Mouse (Mus musculus): ENCODE data around the gene Tgif2. TPM values are rescaled to one million over a fixed set of nuclear protein-coding genes. Genes with fewer than 3 reads are reported as not detected.
A peak's percentile ranks its signal among the peaks of the same experiment; 100 is the strongest.

Gene Tgif2
- polyA plus RNA-seq, 1 experiment from 2014 or later: 85.1 TPM

DNA sequence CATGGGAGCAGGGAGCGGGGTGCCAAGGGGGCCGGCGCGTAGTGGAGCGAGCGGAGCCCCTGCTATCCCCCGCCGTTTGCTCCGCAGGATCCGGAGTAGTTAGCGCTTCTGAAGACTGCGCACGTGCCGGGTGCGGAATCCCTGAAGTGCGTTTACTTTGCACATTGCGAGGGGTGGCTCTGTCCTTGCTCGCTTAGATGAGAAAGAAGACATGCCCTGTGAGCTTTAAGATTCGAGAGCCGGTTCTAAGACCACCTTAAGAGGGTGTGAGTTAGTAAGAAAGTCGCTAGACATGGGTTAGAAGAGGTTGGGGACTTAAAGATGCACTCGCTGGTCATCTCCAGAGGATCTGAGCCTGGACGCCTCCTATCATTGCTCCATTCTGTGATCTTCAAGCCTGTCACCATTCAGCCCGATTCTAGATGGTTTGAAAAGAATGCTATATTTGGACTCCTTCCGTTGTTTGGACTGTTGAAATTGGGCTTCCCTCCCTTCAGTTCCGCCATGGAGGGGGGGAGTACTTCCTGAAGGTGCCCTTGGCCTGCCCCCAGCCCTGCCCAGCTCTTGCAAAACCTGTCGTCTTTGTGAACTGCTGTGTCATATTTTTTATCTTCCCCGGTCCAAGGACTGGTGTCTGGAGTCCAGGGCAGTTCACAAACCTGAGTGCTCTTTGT lies 23.8 kb downstream of the Tgif2 start:
- H3K4me1 ChIP-seq (ENCODE audit: control insufficient read depth, insufficient read depth, low read length): peaks cover 8% of the 10 kb centered on the region; the same call in 1 of the 2 replicates
- DNase-seq (ENCODE audit: low spot score) (no peak), ATAC-seq (ENCODE audit: insufficient read depth, low FRiP score, low TSS enrichment) (peak; percentile 51; the same call in 1 of the 2 replicates)
- peaks cover 2% of the 10 kb centered on the region for H3K36me3 ChIP-seq (ENCODE audit: control insufficient read depth, insufficient read depth, low read length)
- H3K4me3 ChIP-seq (ENCODE audit: low read depth, low read length): peak overlapping the region; percentile 98
- H3K27ac ChIP-seq (ENCODE audit: low read depth, low read length): peak overlapping the region; percentile 67
- no peaks in the 10 kb centered on the region for H3K9me3 ChIP-seq (ENCODE audit: control insufficient read depth, low read length)
- 4% methylated on average over 28 of the region's 28 CpGs for WGBS
- H3K4me2 ChIP-seq (ENCODE audit: low read depth): peak overlapping the region; percentile 92
- H3K9ac ChIP-seq (ENCODE audit: low read length): peak overlapping the region; percentile 97
- no peaks in the 10 kb centered on the region for H3K27me3 ChIP-seq (ENCODE audit: control insufficient read depth, insufficient read depth, low read length)

DNA sequence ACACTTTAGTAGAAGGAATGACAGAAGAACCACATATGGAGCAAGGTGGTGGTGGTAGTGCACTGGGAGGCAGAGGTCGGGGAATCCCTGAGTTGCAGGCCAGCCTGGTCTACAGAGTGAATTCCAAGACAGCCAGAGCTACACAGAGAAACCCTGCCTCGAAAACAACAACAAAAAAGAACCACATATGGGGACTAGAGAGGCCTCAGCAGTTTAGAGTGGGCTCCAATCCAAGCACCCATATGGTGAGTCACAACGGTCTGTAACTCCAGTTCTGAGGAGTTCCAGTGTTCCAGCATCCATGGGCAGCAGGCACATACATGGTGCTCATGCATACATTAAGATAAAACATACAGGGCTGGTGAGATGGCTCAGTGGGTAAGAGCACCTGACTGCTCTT lies 24.7 kb downstream of the Tgif2 start:
- peaks cover 2% of the 10 kb centered on the region for H3K36me3 ChIP-seq (ENCODE audit: control insufficient read depth, insufficient read depth, low read length)
- no peak for ATAC-seq (ENCODE audit: insufficient read depth, low FRiP score, low TSS enrichment)
- no peak overlapping the region for H3K27ac ChIP-seq (ENCODE audit: low read depth, low read length)
- H3K4me2 ChIP-seq (ENCODE audit: low read depth): peak overlapping the region; percentile 92; the same call in 1 of the 2 replicates
- no peaks in the 10 kb centered on the region for H3K27me3 ChIP-seq (ENCODE audit: control insufficient read depth, insufficient read depth, low read length)
- H3K4me1 ChIP-seq (ENCODE audit: control insufficient read depth, insufficient read depth, low read length): peaks cover 8% of the 10 kb centered on the region; the same call in 1 of the 2 replicates
- no peak for DNase-seq (ENCODE audit: low spot score)
- 86% methylated on average over 3 of the region's 3 CpGs for WGBS
- no peak overlapping the region for H3K9ac ChIP-seq (ENCODE audit: low read length)
- no peaks in the 10 kb centered on the region for H3K9me3 ChIP-seq (ENCODE audit: control insufficient read depth, low read length)
- no peak overlapping the region for H3K4me3 ChIP-seq (ENCODE audit: low read depth, low read length)

DNA sequence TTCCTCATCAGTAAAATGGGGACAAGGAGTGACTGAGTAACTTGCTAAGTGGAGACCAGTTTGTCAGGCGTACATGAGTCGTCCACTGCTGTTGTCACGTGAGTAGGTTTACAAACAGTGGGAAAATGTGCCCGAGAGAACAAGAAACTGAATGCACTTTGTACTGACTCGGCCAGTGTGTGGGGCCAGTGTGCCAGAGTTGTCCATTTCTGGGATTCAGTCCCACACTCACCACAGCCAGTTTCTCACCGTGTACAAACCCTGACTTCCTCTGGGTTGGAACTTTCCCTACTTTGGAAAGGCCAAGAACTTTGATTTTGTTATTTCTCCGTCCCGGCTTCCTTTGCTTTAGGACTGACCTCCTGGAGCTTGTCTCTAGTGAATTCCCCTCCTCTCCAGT lies 29.2 kb downstream of the Tgif2 start:
- WGBS: 88% methylated on average over 8 of the region's 8 CpGs
- Histone ChIP-seq H3K4me2 (ENCODE audit: low read depth) (no peak overlapping the region), H3K4me1 (ENCODE audit: control insufficient read depth, insufficient read depth, low read length) (peaks cover 4% of the 10 kb centered on the region; the same call in 1 of the 2 replicates), H3K36me3 (ENCODE audit: control insufficient read depth, insufficient read depth, low read length) (peaks cover 4% of the 10 kb centered on the region), H3K9me3 (ENCODE audit: control insufficient read depth, low read length) (no peaks in the 10 kb centered on the region), H3K27me3 (ENCODE audit: control insufficient read depth, insufficient read depth, low read length) (no peaks in the 10 kb centered on the region), H3K9ac (ENCODE audit: low read length) (no peak overlapping the region), H3K4me3 (ENCODE audit: low read depth, low read length) (no peak overlapping the region), H3K27ac (ENCODE audit: low read depth, low read length) (no peak overlapping the region)
- ATAC-seq (ENCODE audit: insufficient read depth, low FRiP score, low TSS enrichment) (no peak), DNase-seq (ENCODE audit: low spot score) (no peak)

DNA sequence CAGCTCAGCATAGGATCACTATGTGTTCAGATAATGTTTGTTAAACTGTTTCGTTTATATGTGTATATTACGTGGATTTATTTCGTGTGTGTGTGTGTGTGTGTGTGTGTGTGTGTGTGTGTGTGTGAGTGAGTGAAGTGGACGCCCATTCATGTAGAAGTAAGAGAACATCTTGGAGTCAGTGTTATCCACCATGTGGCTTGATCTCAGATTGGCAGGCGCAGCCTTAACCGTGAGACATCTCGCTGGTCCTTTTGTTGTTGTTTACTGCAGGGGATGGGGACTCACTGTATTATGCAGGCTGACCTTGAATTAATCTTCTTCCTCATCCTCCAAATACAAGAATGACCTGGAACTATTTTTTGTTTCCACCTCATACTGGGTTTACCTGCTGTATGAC lies 29.7 kb downstream of the Tgif2 start:
- Histone ChIP-seq H3K9ac (ENCODE audit: low read length) (no peak overlapping the region), H3K4me3 (ENCODE audit: low read depth, low read length) (no peak overlapping the region), H3K4me1 (ENCODE audit: control insufficient read depth, insufficient read depth, low read length) (no peaks in the 10 kb centered on the region), H3K36me3 (ENCODE audit: control insufficient read depth, insufficient read depth, low read length) (peaks cover 9% of the 10 kb centered on the region), H3K9me3 (ENCODE audit: control insufficient read depth, low read length) (no peaks in the 10 kb centered on the region), H3K4me2 (ENCODE audit: low read depth) (no peak overlapping the region), H3K27me3 (ENCODE audit: control insufficient read depth, insufficient read depth, low read length) (no peaks in the 10 kb centered on the region), H3K27ac (ENCODE audit: low read depth, low read length) (no peak overlapping the region)
- no peak for ATAC-seq (ENCODE audit: insufficient read depth, low FRiP score, low TSS enrichment)
- DNase-seq (ENCODE audit: low spot score): no peak
- WGBS: 90% methylated on average over 7 of the region's 7 CpGs

DNA sequence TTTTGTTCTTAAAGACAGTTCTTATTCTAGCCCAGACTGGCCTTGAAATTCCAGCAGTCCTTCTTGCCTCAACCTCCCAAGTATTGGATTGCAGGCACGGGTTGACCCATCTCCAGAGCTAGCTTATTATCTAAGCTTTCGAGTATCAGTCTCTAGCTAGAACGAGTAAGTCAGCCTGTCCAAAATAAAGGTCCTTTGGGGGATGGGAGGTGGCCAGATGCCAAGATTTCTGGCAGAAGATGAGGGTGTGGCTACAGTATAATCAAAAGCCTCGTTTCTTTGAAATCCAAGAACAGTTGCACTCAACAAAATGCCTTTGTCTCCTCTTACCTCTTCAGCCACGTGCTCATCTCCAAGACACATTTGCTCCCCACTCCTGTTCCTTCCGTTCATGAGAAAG lies 30.7 kb downstream of the Tgif2 start:
- H3K4me3 ChIP-seq (ENCODE audit: low read depth, low read length): no peak overlapping the region
- no peaks in the 10 kb centered on the region for H3K27me3 ChIP-seq (ENCODE audit: control insufficient read depth, insufficient read depth, low read length)
- no peak for DNase-seq (ENCODE audit: low spot score)
- WGBS: 83% methylated on average over 6 of the region's 6 CpGs
- H3K4me2 ChIP-seq (ENCODE audit: low read depth): no peak overlapping the region
- H3K9me3 ChIP-seq (ENCODE audit: control insufficient read depth, low read length): no peaks in the 10 kb centered on the region
- ATAC-seq (ENCODE audit: insufficient read depth, low FRiP score, low TSS enrichment): no peak
- no peak overlapping the region for H3K27ac ChIP-seq (ENCODE audit: low read depth, low read length)
- H3K9ac ChIP-seq (ENCODE audit: low read length): no peak overlapping the region
- H3K36me3 ChIP-seq (ENCODE audit: control insufficient read depth, insufficient read depth, low read length): peaks cover 10% of the 10 kb centered on the region
- no peaks in the 10 kb centered on the region for H3K4me1 ChIP-seq (ENCODE audit: control insufficient read depth, insufficient read depth, low read length)

DNA sequence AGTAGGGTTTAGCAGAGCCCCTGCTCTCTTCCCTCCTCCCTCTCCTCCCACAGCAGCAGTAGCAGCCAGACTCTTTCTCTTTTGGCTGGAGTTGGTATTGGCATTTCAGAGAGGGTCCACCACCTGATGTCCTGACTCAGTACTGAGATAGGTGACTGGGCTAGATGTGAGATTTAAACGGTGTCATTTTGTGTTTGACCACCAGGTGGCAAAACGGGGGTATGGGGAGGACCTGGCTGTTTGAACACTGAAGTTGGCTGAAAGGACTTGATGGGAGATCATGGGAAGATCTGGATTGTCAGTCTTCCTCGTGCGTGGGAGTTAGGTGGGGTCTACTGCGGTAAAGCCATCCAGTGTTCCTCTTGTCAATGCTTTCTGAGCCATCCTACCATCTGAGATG lies 33.8 kb downstream of the Tgif2 start:
- Histone ChIP-seq H3K27me3 (ENCODE audit: control insufficient read depth, insufficient read depth, low read length) (no peaks in the 10 kb centered on the region), H3K9me3 (ENCODE audit: control insufficient read depth, low read length) (no peaks in the 10 kb centered on the region), H3K4me2 (ENCODE audit: low read depth) (no peak overlapping the region), H3K27ac (ENCODE audit: low read depth, low read length) (no peak overlapping the region), H3K36me3 (ENCODE audit: control insufficient read depth, insufficient read depth, low read length) (peaks cover 8% of the 10 kb centered on the region), H3K4me3 (ENCODE audit: low read depth, low read length) (no peak overlapping the region), H3K4me1 (ENCODE audit: control insufficient read depth, insufficient read depth, low read length) (no peaks in the 10 kb centered on the region), H3K9ac (ENCODE audit: low read length) (no peak overlapping the region)
- 37% methylated on average over 5 of the region's 5 CpGs for WGBS
- DNase-seq (ENCODE audit: low spot score) (peak; percentile 71), ATAC-seq (ENCODE audit: insufficient read depth, low FRiP score, low TSS enrichment) (no peak)

DNA sequence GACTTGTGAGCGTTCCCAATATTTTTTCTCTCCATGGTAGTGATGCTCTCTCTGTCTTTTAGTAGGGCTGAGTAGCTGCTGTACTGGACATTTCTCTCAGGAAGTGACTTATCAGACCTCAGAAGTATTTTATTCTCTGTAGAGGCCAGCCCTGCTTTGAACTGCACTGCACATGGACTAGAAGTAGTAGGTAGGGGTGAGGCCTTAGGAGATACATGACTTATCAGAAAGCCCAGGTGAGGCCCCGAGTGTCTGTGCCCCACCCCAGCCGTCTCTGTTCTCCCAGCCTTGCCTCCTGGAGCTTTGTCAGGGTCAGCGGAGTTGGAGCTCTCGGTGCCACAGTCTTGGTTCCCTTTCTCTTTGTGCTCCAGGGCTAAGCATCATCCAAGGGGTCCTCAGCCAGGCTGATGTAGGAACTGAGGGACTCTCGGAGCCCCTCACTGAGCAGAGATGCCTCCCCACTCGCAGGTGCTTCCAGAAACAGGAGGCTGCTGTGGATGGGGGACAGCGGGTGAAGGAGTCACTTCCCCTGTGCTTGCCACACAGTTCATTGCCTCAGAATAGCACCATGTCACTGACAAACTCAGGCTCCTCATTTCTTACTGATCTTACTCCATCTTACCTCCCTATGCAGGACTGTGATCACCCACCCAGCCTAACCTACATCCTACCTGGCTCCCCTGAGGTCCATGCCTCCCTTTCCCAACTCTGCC lies 34.4 kb downstream of the Tgif2 start:
- Histone ChIP-seq H3K4me1 (ENCODE audit: control insufficient read depth, insufficient read depth, low read length) (no peaks in the 10 kb centered on the region), H3K36me3 (ENCODE audit: control insufficient read depth, insufficient read depth, low read length) (peaks cover 8% of the 10 kb centered on the region), H3K27me3 (ENCODE audit: control insufficient read depth, insufficient read depth, low read length) (no peaks in the 10 kb centered on the region), H3K4me2 (ENCODE audit: low read depth) (no peak overlapping the region), H3K9ac (ENCODE audit: low read length) (no peak overlapping the region), H3K9me3 (ENCODE audit: control insufficient read depth, low read length) (no peaks in the 10 kb centered on the region), H3K4me3 (ENCODE audit: low read depth, low read length) (no peak overlapping the region), H3K27ac (ENCODE audit: low read depth, low read length) (no peak overlapping the region)
- 91% methylated on average over 8 of the region's 8 CpGs for WGBS
- DNase-seq (ENCODE audit: low spot score) (no peak), ATAC-seq (ENCODE audit: insufficient read depth, low FRiP score, low TSS enrichment) (no peak)

DNA sequence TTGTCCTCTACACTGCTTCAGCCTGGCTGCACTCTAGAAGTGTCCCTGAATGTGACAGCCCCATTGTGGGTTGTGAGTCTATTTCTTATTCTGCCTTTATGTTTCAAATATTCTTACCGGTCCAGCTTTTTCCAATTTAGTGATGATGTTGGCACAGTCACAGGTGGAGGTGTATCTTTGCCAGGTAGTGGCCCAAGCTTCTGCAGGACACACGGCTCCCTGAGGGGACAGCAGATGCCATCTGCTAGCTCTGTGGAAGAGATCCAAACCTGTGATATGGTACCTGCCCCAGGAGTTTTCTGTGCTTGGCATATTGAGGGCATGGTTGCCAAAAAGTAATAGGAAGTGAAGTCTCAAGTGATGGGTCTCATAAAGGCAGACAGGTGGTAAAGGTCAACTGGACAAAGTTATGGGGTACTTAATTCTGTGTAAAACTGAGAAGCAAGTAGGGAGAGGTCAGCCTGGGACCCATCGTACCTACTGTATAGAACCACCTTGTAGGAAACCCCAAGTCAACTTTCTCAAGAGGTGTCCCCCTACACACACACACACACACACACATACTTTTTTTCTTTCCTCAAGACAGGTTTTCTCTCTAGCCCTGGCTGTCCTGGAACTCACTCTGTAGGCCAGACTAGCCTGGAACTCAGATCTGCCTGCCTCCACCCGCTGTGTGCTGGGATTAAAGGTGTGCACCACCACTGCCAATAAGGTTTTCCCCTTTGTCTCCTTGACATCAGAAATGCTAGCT lies 35.1 kb downstream of the Tgif2 start:
- no peak overlapping the region for H3K27ac ChIP-seq (ENCODE audit: low read depth, low read length)
- H3K27me3 ChIP-seq (ENCODE audit: control insufficient read depth, insufficient read depth, low read length): no peaks in the 10 kb centered on the region
- H3K4me3 ChIP-seq (ENCODE audit: low read depth, low read length): no peak overlapping the region
- no peak for DNase-seq (ENCODE audit: low spot score)
- ATAC-seq (ENCODE audit: insufficient read depth, low FRiP score, low TSS enrichment): no peak
- WGBS: 95% methylated on average over 4 of the region's 4 CpGs
- H3K9ac ChIP-seq (ENCODE audit: low read length): no peak overlapping the region
- no peak overlapping the region for H3K4me2 ChIP-seq (ENCODE audit: low read depth)
- H3K4me1 ChIP-seq (ENCODE audit: control insufficient read depth, insufficient read depth, low read length): no peaks in the 10 kb centered on the region
- H3K36me3 ChIP-seq (ENCODE audit: control insufficient read depth, insufficient read depth, low read length): peaks cover 8% of the 10 kb centered on the region
- no peaks in the 10 kb centered on the region for H3K9me3 ChIP-seq (ENCODE audit: control insufficient read depth, low read length)

Data from neural tube, embryonic 11.5 days (tissue).